Mouse (Mus musculus): ENCODE measurements around the gene Spata33.
A peak's percentile ranks its signal among the peaks of the same experiment; 100 is the strongest.
"Not testable (repeated sequence)": the region's sequence is repeated elsewhere in the genome, so short reads cannot be mapped to it uniquely, and the experiment has no call there.

The Spata33 gene

GRCm38 (mm10) chr8:123212321-123213117 lies at the start of gene Spata33, which contains the start of gene Chmp1a:
Gene Spata33, plus strand, starts transcription at chr8:123212832.
Gene Chmp1a, minus strand, starts transcription at chr8:123212763.
- peak; percentile 74 to 84 for DNase-seq (ENCODE audit: low spot score in 2 of 2)

- DNase-seq (ENCODE audit: low spot score in 2 of 2) = no peak
These were observed 31.2 kb upstream of the Spata33 start for GRCm38 (mm10) chr8:123181391-123181790.

DNA sequence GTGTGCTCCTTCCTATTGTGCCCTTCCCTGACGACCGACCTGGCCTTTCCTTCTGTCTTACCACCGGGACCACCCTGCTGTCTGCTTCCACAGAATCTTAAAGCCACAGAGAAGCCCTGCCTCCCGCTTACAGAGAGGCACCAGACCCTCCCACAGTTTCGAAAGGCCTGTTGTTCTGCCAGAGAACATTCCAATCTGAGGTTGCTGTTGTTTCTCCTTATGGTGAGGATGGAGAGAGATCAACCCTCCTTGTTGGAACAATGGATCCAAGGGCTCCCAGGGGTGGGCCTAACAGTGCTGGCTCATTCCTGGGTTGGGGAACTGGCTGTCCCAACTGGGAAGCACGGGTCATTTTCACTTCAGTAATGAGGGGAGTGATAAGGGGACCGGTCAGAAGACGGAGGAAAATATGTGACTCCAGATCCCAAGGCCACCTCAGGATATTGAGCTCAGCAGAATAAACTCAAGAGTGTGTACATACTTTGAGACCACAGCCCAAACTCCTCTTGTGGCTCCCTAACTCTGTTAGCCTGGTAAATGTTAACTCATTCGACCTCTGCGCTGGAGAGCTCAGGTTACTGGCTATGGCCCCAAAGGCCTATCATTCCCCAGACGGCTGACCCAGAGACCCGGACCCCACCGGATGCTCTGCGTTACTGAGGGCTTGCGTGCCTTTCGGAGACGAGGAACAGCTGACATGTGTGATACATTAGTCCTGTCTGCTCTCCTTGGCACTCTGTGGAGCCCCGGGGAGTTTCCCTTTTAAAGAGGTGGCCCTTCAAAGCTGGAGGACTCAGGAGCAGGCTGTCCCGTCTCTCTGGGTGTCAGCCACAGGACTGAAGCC lies 26.8 kb upstream of the Spata33 start, which contains the start of gene Dpep1:
Gene Dpep1 (plus strand): TSS at position 677 of the 844 bp plus-strand sequence.
- no peak for DNase-seq (ENCODE audit: low spot score in 2 of 2)

- no peak for DNase-seq (ENCODE audit: low spot score in 2 of 2)
These were observed 24.6 kb upstream of the Spata33 start for GRCm38 (mm10) chr8:123188006-123188405.

DNA sequence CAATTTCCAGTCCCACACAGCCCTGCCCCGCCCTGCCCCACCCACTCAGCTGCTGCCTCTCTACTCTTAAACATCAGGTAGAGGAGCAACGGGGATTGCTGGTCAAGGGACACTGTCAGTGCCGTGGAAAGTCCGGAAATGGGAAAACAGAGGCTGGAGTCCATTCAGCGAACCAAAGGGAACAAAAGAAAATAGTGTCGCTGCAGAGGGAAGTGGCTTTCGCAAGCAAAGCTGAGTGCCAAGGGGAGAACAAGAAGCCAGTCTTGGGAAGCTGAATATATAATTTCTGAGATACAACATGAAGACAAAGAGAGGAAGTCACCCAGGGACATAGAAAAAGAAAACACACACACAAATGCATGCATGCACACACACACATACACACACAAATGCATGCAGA lies 23.8 kb upstream of the Spata33 start:
- no peak for DNase-seq (ENCODE audit: low spot score in 2 of 2)

DNA sequence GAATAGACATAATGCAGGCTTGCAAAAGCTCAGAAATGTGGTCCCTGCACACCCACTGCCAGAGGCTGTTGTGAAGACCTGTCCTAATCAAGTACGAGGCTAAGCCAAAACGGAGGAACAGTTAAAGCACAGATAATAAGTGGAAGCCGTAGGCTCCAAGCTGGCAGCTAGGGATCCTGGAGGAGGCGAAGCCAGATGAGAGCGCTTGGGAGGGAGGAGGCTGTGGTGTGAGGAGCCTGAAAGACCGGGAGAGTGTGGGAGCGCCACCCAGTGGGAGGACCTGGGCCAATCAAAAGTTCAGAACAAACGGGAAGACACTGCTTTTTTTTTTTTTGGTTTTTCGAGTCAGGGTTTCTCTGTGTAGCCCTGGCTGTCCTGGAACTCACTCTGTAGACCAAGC lies 22.0 kb upstream of the Spata33 start:
- peak in 1 of 2 experiments; percentile 46 for DNase-seq (ENCODE audit: low spot score in 2 of 2)

DNA sequence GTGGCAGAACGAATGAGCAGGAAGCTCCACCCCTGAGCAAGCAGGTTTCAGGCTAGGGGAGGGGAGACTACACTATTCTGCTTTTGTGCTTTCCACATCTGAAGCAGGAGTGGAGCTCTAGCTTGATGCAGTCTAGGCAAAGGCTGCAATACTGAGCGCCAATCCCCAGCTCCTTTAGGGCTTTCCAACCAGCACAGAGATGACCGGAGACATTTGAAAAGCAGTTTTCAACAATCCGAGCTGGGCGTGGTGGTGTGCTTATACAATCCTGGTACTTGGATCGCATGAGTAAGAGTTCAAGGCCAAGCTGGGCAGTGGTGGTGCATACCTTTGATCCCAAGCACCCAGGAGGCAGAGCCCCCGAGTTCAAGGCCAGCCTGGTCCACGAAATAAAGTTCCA lies 20.7 kb upstream of the Spata33 start:
- DNase-seq (ENCODE audit: low spot score in 2 of 2) = no peak

DNA sequence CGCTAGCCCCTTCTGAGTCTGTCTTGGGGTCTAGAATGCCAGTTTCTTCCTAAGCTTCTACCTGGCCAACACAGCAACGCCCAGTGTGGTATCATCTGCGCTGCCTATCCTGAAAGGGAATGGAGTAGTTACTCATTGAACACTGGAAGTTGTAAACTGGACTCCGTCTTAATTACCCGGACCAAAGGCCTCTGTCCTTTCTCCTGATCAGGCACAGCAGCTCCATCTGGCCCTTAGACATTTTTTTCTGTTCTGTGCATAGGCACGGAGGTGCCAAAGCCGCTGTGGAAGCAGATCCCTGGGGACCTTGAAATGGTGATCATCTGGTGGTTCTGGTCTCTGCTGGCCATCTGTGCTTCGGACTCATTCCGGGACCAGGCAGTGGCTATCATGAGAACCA lies 18.9 kb upstream of the Spata33 start:
- no peak for DNase-seq (ENCODE audit: low spot score in 2 of 2)

- DNase-seq (ENCODE audit: low spot score in 2 of 2) = peak; percentile 25 to 42
These were observed 15.6 kb upstream of the Spata33 start for GRCm38 (mm10) chr8:123197016-123197415.

DNA sequence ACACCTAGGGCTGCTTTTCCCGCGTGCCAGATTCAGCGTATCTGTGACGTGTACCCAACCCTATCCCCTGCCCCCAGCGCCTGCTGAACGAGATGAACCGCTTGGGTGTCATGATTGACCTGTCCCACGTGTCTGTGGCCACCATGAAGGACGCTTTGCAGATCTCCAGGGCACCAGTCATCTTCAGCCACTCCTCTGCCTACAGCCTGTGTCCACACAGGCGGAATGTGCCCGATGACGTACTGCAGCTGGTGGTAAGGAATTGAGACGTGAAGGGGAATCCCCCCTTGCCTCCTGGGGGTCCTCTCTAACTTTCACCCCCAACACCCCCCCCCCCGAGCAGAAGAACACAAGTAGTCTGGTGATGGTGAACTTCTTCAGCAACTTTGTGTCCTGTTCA lies 12.8 kb upstream of the Spata33 start:
- no peak for DNase-seq (ENCODE audit: low spot score in 2 of 2)

DNA sequence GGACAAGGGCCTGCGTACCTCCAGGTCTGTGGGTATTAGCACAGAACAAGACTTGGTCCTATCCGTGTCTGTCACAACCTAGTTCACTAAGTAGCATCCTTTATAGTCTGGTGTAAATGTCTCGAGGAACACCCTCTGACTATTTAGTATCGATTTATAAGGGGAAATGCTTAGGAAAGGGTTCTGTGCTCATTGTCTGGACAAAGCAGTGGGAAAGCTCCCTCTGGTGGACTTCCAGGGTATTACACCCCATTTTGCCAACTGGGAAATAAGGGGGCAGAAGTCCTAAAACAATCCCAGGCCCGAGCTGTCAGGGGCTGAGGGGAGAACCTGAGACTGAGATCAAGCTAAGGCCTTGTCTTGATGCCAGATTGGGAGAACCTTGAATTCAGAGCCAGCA lies 10.3 kb upstream of the Spata33 start:
- DNase-seq (ENCODE audit: low spot score in 2 of 2) = peak; percentile 40 to 67

DNA sequence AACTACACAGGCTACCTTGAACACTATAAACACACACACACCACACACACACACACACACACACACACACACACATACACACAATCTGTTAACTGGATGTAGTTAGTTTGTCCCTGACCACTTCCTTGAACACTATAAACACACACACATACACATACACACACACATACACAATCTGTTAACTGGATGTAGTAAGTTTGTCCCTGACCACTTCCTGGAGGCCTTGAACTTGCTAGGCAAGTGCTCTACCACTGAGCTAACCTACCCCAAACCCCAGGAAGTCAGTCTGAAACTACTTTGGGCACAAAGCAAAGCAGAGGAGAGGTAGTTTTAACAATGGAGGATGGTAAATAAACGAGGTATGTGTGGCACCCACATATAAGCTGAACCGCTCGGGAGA lies 9.1 kb upstream of the Spata33 start:
- no peak for DNase-seq (ENCODE audit: low spot score in 2 of 2)

DNA sequence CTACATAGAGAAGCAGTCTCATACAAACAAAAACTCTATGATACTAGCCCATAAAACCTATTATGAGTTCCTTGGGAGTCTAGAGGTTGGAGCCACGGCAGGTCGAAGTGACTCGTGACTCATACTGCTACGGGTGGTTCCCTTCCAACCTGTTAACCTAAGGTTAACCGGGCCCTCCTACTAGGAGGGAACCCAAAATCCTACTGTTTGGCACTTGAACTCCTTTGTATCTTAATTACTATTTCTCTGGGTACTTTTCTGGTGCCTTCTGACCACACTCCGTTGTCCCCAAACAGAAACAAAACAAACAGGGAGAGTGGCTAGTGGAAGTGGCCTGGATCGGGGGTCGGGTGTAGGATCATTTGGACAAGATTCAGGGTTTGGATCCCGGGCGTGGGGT lies 756 bp upstream of the Spata33 start:
- DNase-seq (ENCODE audit: low spot score in 2 of 2) = no peak

DNA sequence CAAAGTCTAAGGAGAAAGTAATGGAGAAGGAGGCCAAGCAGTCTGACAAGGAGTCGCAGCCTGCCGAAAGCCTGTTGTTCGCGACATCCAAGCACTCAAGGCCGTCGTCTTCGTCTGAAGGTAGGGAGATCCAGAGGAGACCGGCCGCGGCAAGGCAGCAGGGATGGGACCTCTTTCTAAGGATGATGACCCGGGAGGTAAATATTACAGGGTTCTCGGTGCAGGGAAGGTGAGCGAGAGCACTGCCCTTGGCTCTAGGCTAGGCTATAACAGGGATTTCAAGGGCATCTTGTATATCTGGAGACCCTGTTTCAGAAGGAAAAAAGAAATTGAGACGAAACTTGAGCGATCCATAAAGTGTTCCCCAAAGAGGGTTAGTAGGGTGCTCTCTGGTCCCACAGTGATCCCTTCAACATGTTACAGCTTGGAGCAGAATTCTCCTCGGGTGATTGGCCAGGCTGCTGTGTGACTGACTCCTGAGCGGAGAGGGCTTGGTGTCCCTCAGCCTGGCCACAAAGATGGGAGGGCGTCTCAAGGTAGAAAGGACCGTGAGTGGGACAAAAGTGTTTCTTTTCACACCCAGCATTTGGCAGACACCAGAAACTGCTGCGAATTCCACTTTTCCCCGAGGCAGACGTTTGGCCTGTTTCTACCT lies 613 bp downstream of the Spata33 start:
- DNase-seq (ENCODE audit: low spot score in 2 of 2) = no peak

DNA sequence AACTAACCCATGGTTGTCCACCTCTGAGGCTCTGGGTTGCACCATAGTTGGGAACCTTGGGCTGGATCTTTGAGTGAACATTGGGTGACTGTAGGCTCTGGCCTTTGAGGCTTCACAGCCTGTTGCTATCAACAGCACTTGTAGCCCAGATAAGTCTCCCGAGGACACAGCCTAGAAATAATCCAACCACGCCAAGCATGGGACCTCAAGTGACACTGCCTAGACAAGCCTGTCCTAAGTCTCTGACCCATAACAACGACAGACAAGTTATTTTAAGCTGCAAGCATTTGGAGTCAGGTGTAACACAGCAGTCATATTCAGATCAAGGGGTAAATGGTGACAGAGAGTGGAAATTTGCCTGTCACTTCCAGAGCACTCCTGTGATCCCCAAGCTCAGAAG lies 2.8 kb downstream of the Spata33 start:
- no peak for DNase-seq (ENCODE audit: low spot score in 2 of 2)

DNA sequence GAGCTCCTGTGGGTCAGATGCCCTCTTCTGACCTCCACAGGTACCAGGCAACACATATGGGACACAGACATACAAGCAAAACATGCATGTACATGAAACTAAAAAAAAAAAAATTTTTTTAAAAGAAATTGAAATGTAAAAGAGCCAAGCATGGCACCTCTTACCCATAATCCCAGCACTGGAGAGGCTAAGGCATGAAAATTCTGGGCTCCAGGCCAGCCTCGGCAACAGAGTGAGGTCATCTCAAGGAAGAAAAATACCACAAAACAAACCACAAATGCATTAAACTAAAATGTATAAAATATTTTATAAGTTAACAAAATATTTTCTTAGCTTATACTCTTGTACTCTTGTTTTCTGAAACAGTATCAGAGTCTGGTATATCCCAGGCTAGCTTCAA lies 8.3 kb downstream of the Spata33 start:
- no peak for DNase-seq (ENCODE audit: low spot score in 2 of 2)

DNA sequence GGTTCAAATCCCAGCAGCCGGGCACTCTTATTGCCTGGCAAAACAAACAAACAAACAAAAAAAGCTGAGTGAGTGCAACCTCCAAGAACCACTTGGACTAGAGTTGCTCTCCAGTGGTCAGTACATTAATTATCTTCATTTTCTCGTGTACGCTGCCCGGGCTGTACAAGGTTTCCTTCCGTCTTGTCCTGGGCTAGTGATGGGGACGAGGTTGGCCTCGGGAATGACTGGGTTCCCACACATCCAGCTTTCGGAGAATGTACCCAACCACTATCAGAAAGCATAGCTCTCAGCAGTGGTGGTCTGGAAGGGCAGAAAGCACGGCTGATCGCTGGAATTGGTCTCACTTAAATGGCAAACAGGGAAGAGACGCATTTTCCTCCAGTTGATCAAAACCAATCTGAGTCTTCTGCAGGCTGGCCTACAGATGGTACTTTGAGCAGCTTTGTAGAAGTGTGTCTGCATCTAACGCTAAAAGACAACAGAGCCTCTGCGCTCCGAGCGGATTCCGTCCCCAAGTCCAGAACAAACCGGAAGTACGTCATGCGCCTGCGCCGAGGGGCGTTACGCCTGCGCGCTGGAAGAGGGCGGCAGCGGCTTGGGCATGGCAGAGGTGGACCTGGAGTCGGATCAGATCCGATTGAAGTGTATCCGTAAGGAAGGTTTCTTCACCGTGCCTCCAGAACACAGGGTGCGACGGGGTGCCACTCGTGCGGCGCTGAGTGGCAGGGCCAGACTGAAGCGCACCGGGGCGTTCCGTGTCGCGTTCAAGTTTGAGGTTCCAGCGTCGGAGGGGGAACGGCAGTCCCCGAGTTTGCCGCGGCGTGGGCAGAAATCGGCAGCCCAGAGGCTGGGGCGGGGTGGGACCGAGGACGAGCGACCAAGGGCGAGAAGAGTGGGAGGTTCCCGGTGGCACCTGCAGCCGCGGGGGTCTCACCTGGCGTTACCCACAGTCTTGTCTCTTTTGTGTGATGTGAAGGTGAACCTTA lies 11.9 kb downstream of the Spata33 start, which contains the start of gene Cdk10:
Gene Cdk10 (plus strand): TSS at position 565 of the 989 bp plus-strand sequence.
- DNase-seq (ENCODE audit: low spot score in 2 of 2) = peak; percentile 88 to 91

- no peak for DNase-seq (ENCODE audit: low spot score in 2 of 2)
These were observed 15.8 kb downstream of the Spata33 start for GRCm38 (mm10) chr8:123228416-123228815.

GRCm38 (mm10) chr8:123230326-123230725 lies 17.7 kb downstream of the Spata33 start:
- DNase-seq (ENCODE audit: low spot score in 2 of 2) = not testable (repeated sequence)

DNA sequence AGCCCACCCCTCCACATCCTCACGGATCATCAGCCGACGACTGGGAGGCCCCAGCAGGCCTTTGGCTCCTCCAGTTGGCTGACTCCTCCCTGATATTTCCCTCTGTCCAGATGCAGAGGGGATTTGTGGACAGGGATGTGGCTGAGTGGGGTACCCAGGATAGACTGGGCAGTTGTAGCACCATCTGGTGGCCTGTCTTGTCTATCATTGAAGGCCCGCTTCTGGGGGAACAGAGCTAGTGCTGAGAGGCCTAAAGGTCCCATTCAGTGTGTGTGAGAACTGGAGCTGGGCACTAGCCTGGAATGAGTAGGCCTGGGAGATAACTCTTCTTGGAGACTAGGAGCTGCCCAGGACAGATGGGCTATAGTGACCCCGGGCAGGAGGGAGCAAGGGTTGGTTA lies 19.1 kb downstream of the Spata33 start:
- DNase-seq (ENCODE audit: low spot score in 2 of 2) = no peak

- DNase-seq (ENCODE audit: low spot score in 2 of 2) = no peak
These were observed 19.9 kb downstream of the Spata33 start for GRCm38 (mm10) chr8:123232553-123232952.
